Mouse (Mus musculus): ENCODE data around the gene Lmx1b. TPM values are rescaled to one million over a fixed set of nuclear protein-coding genes. Genes with fewer than 3 reads are reported as not detected.

Lmx1b gene
- not detected in 2 replicates for total RNA-seq (2023)

GRCm38 (mm10) chr2:33640171-33640721, at the start of gene Lmx1b:
Lmx1b (minus strand) TSS chr2:33640511.

Other genes starting within 250 kb of the Lmx1b start
- 24.8 and 34.5 TPM in 2 replicates for gene Zbtb34, start 209.2 kb downstream of the Lmx1b start, total RNA-seq (2023)
- 25.8 and 35.6 TPM in 2 replicates for gene Zbtb43, start 172.0 kb downstream of the Lmx1b start, total RNA-seq (2023)
- 64.1 and 82.4 TPM in 2 replicates for gene Mvb12b, start 247.4 kb upstream of the Lmx1b start, total RNA-seq (2023)

Measured in neutrophil, adult 65 days (primary cell).